Mouse (Mus musculus): ENCODE measurements around the gene Nipsnap1. TPM values are rescaled to one million over a fixed set of nuclear protein-coding genes. Genes with fewer than 3 reads are reported as not detected.

The Nipsnap1 gene
- polyA plus RNA-seq (2017; shearing (Covaris generic)), result 18.9 TPM

DNA sequence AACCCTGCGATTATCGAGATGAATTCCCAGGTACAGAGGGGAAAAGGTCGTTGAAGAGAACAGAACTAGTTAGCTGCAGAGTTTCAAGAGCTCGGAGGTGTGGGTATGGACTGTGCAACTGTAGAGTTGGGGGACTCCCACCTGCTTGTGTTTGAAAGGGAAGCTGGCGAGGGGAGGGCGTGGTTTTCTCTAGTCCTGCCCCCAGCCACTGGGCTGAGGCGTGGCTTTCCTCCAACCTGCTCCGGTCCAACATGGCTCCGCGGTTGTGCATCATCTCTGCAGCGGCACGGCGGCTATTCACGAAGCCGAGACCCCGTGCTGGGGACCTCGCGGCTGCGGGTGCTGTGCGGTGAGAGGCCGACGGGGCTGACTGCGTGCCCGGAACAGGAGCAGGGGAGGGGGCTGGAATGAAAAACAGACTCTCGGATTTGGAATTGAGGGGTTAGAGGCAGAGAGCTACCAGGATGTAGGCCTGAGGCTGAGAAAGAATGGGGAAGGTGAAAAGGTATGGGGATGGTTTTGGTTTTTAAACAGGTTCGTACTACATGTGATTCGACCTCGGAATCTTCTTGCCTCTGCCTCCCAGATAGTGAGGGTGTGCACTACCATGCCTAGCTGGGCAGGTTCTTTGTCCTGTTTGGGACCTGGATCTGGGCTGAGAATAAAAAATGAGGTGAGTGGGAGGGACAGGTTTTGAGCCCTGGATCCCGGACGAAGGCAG, at the start of gene Nipsnap1:
Nipsnap1 (plus strand) TSS at position 197 of the 721 bp plus-strand sequence.

DNA sequence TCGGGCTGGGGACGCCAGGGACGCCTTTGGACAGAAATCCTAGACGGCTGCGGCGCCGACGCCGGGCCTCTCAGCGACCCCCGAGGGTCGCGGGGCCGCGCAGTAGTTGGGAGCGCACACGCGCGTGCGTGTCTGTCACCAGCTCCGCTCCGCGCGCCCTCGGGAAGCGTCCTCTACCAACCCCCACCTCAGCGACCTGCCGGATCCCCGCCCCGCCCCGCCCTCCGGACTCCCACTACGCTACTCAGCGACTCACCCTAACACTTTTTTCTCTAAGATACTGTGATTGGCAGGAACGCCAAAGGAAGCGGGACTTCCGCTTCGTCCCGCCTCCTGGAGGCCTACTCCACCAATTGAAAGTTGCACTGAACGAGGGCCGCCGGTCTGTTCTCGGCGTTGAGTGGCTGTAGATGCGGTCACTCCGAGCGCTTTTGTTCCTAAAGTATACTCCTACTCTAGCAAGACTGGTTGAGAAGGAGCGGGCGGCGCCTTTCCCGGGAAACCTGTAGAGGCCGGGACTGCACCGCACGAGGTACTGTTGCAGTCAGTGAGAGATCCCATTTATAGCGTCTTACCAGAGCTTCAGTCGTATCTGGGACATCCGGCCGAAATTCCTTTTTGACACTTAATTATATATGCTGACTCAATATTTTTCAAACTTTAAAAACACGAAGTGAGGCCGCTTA, 24.4 kb upstream of the Nipsnap1 start, which contains the start of gene Nf2:
Nf2 (minus strand) TSS at position 279 of the 686 bp plus-strand sequence.

DNA sequence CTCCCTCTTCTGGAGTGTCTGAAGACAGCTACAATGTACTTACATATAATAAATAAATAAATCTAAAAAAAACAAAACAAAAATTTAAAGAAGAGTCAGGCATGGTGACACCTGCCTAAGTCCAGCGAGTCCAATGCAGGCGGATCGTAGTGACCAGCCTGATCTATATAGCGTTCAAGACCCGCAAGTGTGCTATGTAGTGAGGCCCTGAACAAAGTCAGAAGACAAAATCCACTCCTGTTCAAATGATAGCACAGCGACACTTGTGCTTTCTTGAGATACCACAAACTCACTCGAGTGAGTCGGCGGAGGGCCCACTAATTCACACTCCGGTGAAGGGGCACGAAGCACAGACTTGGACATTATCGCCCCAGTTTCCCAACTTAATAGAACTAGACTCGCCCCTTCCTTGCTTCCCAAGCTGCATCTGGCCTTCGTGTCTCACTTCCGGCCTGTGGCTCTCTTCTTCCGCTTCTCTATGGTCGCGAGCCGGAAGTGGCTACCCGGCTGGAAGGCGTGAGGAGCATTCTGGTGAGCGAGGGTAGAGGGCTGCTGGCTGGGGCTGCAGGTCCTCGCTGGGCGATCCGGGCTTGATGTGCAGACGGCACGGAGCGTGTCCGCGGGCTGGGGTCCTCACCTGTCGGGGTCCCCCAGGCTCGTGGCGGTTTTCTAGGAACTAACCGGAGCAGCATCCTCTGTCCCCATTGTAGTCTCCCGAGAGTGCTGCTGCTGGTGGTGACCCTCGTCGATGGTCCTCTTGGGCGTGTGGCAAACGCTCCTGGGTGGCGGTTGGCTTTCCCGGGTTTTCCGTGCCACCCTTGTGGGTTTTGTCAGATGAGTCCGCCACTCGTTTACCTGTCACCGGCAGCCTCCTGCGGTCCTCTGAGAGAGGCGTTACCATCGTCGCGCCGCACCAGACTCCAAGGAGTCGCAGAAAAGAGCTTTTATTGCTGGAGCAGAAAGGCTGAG, 21.4 kb downstream of the Nipsnap1 start, which contains the start of gene Thoc5:
Thoc5 (plus strand) TSS at position 473 of the 969 bp plus-strand sequence.

Other genes starting within 250 kb of the Nipsnap1 start
- gene Ascc2, start 236.2 kb upstream of the Nipsnap1 start, polyA plus RNA-seq (2017; shearing (Covaris generic)), result 38.4 TPM
- 274 TPM for gene Uqcr10, start 169.6 kb upstream of the Nipsnap1 start, polyA plus RNA-seq (2017; shearing (Covaris generic))
- 49.5 TPM for gene Zmat5, start 169.3 kb upstream of the Nipsnap1 start, polyA plus RNA-seq (2017; shearing (Covaris generic))
- not detected for gene Cabp7, start 127.2 kb upstream of the Nipsnap1 start, polyA plus RNA-seq (2017; shearing (Covaris generic))
- 47.5 TPM for gene Nf2, start 24.4 kb upstream of the Nipsnap1 start, polyA plus RNA-seq (2017; shearing (Covaris generic))
- 27.2 TPM for gene Thoc5, start 21.4 kb downstream of the Nipsnap1 start, polyA plus RNA-seq (2017; shearing (Covaris generic))
- 8.4 TPM for gene Nefh, start 74.1 kb downstream of the Nipsnap1 start, polyA plus RNA-seq (2017; shearing (Covaris generic))
- gene Ap1b1, start 112.9 kb downstream of the Nipsnap1 start, polyA plus RNA-seq (2017; shearing (Covaris generic)), result 110 TPM
- not detected for gene Rasl10a, start 184.2 kb downstream of the Nipsnap1 start, polyA plus RNA-seq (2017; shearing (Covaris generic))
- gene Gas2l1, start 191.4 kb downstream of the Nipsnap1 start, polyA plus RNA-seq (2017; shearing (Covaris generic)), result 10.8 TPM
- gene Rhbdd3, start 225.0 kb downstream of the Nipsnap1 start, polyA plus RNA-seq (2017; shearing (Covaris generic)), result 3.1 TPM
- 722 TPM for gene Ewsr1, start 225.3 kb downstream of the Nipsnap1 start, polyA plus RNA-seq (2017; shearing (Covaris generic))

Measured in effector memory CD4-positive, alpha-beta T cell, adult 7 months (primary cell).